Mouse (Mus musculus): ENCODE data around the gene 1700017N19Rik. TPM values are rescaled to one million over a fixed set of nuclear protein-coding genes. Genes with fewer than 3 reads are reported as not detected.

Gene 1700017N19Rik
- polyA plus RNA-seq, 1 experiment from 2014 or later: not detected

DNA sequence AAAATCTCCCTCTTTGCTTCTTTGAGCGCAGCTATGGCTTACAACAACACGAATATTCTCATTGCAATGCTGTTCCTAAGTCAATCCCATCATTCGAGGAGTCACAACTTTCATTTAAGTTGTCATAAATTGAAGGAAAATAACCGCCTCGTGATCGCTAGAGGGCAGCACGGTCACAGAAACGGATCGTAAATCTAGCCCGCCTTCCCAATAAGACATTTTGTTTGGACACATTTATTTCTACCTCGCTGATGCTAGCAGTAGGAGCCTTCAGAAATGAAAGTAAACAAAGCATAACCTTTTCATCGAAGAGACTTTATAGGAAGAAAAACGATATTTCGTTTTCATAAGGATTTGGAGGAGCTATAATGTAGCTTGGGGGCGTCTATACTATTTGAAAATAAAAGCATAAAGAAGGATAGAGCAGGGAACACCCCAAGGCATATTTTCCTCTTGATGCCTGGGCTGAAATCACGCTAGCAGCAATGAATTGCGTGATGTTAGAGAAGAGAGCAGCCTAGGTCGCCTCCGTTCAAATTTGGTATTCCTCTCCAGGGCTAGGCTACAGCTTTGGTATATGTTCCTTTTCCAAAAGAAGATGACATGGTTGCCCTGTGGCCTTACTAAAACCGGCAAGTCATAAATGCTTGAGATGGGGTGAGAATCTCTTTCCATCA, 39.6 kb downstream of the 1700017N19Rik start:
- no peak overlapping the region for H3K27ac ChIP-seq (ENCODE audit: low read depth)
- no peaks in the 10 kb centered on the region for H3K9me3 ChIP-seq (ENCODE audit: control insufficient read depth, low read length)
- ATAC-seq (replicated peaks; ENCODE audit: low FRiP score, low TSS enrichment, low read depth) (no peak), DNase-seq (ENCODE audit: low spot score) (peak; percentile 67)
- WGBS: 26% methylated on average over 20 of the region's 20 CpGs
- no peaks in the 10 kb centered on the region for H3K36me3 ChIP-seq (ENCODE audit: control insufficient read depth, insufficient read depth, low read length)
- no peaks in the 10 kb centered on the region for H3K27me3 ChIP-seq (replicated peaks; ENCODE audit: control insufficient read depth, insufficient read depth, low read length)
- peak overlapping the region; percentile 40 for H3K4me2 ChIP-seq (ENCODE audit: low read length)
- H3K4me1 ChIP-seq (replicated peaks; ENCODE audit: control insufficient read depth, insufficient read depth, low read length): no peaks in the 10 kb centered on the region
- no peak overlapping the region for H3K9ac ChIP-seq (ENCODE audit: low read length)
- peak overlapping the region; percentile 17; the same call in 1 of the 2 replicates for H3K4me3 ChIP-seq (ENCODE audit: low read depth, low read length)

DNA sequence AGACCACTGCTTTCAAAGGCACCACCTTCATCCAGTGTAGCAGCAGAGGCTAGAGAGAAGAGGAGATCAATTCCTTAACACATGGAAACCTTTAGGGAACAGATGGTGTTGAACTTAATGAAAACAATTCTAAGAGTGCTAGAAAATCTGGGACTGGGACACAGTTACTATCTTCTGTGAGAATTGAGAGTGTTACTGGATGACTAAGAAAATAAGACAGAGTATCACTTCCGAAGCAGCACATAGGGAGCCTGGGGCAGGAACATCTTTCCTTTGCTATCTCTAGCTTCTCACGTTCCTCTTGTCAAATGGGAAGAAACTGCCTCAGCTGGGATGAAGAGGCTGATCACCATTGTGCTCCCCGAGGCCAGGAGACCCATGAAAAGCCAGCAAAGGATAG, 52.6 kb downstream of the 1700017N19Rik start:
- ATAC-seq (replicated peaks; ENCODE audit: low FRiP score, low TSS enrichment, low read depth) (no peak), DNase-seq (ENCODE audit: low spot score) (no peak)
- no peaks in the 10 kb centered on the region for H3K36me3 ChIP-seq (ENCODE audit: control insufficient read depth, insufficient read depth, low read length)
- no peak overlapping the region for H3K4me3 ChIP-seq (ENCODE audit: low read depth, low read length)
- H3K27me3 ChIP-seq (replicated peaks; ENCODE audit: control insufficient read depth, insufficient read depth, low read length): no peaks in the 10 kb centered on the region
- no peak overlapping the region for H3K9ac ChIP-seq (ENCODE audit: low read length)
- WGBS: 73% methylated on average over 3 of the region's 3 CpGs
- H3K27ac ChIP-seq (ENCODE audit: low read depth): no peak overlapping the region
- H3K9me3 ChIP-seq (ENCODE audit: control insufficient read depth, low read length): no peaks in the 10 kb centered on the region
- H3K4me2 ChIP-seq (ENCODE audit: low read length): no peak overlapping the region
- no peaks in the 10 kb centered on the region for H3K4me1 ChIP-seq (replicated peaks; ENCODE audit: control insufficient read depth, insufficient read depth, low read length)

DNA sequence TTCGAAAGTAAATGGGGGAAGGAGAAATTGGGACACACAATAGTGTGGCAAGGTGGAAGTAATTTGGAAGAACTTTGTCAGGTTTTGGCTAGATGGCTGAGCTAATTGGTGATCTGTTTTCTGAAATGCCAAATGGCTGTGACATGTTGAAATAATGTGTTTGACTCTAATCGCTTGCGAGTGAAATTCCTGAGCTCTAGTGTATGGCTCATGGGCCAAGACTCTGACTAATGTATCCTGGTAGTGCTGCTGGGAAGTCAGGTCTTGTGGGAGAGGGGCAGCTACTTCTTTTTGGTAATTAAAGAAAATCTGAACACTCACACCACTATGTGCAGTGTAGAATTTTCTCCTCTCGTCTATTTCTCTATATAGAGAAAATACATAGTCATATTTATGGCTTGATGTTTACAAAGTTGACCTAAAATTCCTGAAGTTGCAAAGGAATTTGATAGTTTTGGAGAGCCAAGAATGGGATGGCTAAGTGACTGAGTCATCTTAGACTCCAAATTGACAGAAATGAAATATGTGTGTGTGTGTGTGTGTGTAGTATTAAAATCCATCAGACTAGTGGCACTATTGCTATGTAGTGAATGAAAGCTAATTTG, 55.1 kb downstream of the 1700017N19Rik start:
- H3K9ac ChIP-seq (ENCODE audit: low read length): no peak overlapping the region
- no peak overlapping the region for H3K4me2 ChIP-seq (ENCODE audit: low read length)
- H3K27me3 ChIP-seq (replicated peaks; ENCODE audit: control insufficient read depth, insufficient read depth, low read length): no peaks in the 10 kb centered on the region
- H3K27ac ChIP-seq (ENCODE audit: low read depth): no peak overlapping the region
- H3K36me3 ChIP-seq (ENCODE audit: control insufficient read depth, insufficient read depth, low read length): no peaks in the 10 kb centered on the region
- H3K4me3 ChIP-seq (ENCODE audit: low read depth, low read length): no peak overlapping the region
- DNase-seq (ENCODE audit: low spot score) (no peak), ATAC-seq (replicated peaks; ENCODE audit: low FRiP score, low TSS enrichment, low read depth) (no peak)
- 74% methylated on average over 4 of the region's 4 CpGs for WGBS
- no peaks in the 10 kb centered on the region for H3K4me1 ChIP-seq (replicated peaks; ENCODE audit: control insufficient read depth, insufficient read depth, low read length)
- no peaks in the 10 kb centered on the region for H3K9me3 ChIP-seq (ENCODE audit: control insufficient read depth, low read length)

DNA sequence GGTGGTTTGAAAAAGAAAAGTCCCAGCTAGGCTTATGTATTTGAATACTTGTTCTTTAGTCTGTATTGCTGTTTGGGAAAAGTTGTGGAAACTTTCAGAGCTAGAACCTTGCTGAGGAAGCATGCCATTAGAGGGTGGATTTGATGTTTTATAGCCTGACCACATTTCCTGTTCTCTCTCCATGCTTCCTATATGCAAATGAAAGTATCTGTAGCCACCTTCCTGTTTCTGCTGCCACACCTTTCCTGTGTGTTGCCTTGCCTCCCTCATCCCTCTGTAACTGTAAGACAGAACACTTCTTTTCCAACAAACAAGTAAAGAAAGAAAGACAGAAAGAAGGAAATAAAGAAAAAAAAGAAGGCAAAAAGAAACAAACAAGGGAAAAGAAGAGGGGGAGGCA, 63.9 kb downstream of the 1700017N19Rik start:
- no peaks in the 10 kb centered on the region for H3K4me1 ChIP-seq (replicated peaks; ENCODE audit: control insufficient read depth, insufficient read depth, low read length)
- no peak for DNase-seq (ENCODE audit: low spot score)
- no peak overlapping the region for H3K4me3 ChIP-seq (ENCODE audit: low read depth, low read length)
- ATAC-seq (replicated peaks; ENCODE audit: low FRiP score, low TSS enrichment, low read depth): no peak
- no peaks in the 10 kb centered on the region for H3K36me3 ChIP-seq (ENCODE audit: control insufficient read depth, insufficient read depth, low read length)
- H3K9ac ChIP-seq (ENCODE audit: low read length): no peak overlapping the region
- no peaks in the 10 kb centered on the region for H3K27me3 ChIP-seq (replicated peaks; ENCODE audit: control insufficient read depth, insufficient read depth, low read length)
- no peaks in the 10 kb centered on the region for H3K9me3 ChIP-seq (ENCODE audit: control insufficient read depth, low read length)
- no peak overlapping the region for H3K27ac ChIP-seq (ENCODE audit: low read depth)
- no peak overlapping the region for H3K4me2 ChIP-seq (ENCODE audit: low read length)

DNA sequence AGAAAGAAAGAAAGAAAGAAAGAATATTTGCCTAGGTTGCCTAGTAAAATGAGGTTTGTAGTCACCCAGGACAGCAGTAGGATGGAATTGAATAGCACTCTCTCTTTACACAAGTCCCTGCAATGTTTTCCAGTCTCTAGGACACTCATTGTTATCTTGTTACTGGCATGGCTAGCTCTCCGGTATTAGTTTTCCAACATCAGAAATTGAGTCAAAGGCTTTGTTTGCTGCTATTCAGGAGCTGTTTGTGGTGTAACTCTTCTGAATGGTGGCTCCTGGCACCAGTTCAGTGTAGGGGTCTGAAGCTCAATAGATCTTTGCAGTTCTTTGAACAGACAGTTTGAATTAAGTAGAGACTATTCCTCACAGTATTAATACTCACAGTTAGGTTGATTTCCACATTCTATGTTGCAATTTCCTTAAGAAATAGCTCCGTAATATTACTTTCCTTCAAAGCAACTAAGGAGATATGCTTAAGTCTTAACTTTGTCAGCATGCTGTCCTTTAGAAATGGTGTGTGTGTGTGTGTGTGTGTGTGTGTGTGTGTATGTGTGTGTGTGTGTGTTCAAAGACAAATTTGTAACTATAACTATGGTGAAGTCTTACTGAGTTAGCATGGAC, 71.8 kb downstream of the 1700017N19Rik start:
- Histone ChIP-seq H3K36me3 (ENCODE audit: control insufficient read depth, insufficient read depth, low read length) (no peaks in the 10 kb centered on the region), H3K9me3 (ENCODE audit: control insufficient read depth, low read length) (no peaks in the 10 kb centered on the region), H3K27ac (ENCODE audit: low read depth) (no peak overlapping the region), H3K9ac (ENCODE audit: low read length) (no peak overlapping the region), H3K4me2 (ENCODE audit: low read length) (no peak overlapping the region), H3K4me1 (replicated peaks; ENCODE audit: control insufficient read depth, insufficient read depth, low read length) (no peaks in the 10 kb centered on the region), H3K27me3 (replicated peaks; ENCODE audit: control insufficient read depth, insufficient read depth, low read length) (no peaks in the 10 kb centered on the region), H3K4me3 (ENCODE audit: low read depth, low read length) (no peak overlapping the region)
- DNase-seq (ENCODE audit: low spot score): no peak
- no peak for ATAC-seq (replicated peaks; ENCODE audit: low FRiP score, low TSS enrichment, low read depth)
- 82% methylated on average over 2 of the region's 2 CpGs for WGBS

Other genes with a start within 250 kb of the 1700017N19Rik start
- gene Gm4302, start 249.6 kb upstream of the 1700017N19Rik start, polyA plus RNA-seq (2014; fragmentation: Nextera tagmentation; extraction: Ambion mirVana): not detected in 2 replicates
- gene Gm4303, start 244.5 kb upstream of the 1700017N19Rik start, polyA plus RNA-seq (2014; fragmentation: Nextera tagmentation; extraction: Ambion mirVana): not detected in 2 replicates
- gene Gm4305, start 239.4 kb upstream of the 1700017N19Rik start, polyA plus RNA-seq (2014; fragmentation: Nextera tagmentation; extraction: Ambion mirVana): not detected in 2 replicates
- gene Gm4307, start 229.1 kb upstream of the 1700017N19Rik start, polyA plus RNA-seq (2014; fragmentation: Nextera tagmentation; extraction: Ambion mirVana): not detected in 2 replicates
- gene Gm4312, start 207.9 kb upstream of the 1700017N19Rik start, polyA plus RNA-seq (2014; fragmentation: Nextera tagmentation; extraction: Ambion mirVana): not detected in 2 replicates
- 23.6 and 26.6 TPM in 2 replicates for gene Tmtc3, start 103.1 kb upstream of the 1700017N19Rik start, polyA plus RNA-seq (2014; fragmentation: Nextera tagmentation; extraction: Ambion mirVana)
- gene Cep290, start 102.9 kb upstream of the 1700017N19Rik start, polyA plus RNA-seq (2014; fragmentation: Nextera tagmentation; extraction: Ambion mirVana): 5.3 and 6.0 TPM in 2 replicates
- 7.7 and 9.9 TPM in 2 replicates for gene 4930430F08Rik, start 61 bp upstream of the 1700017N19Rik start, polyA plus RNA-seq (2014; fragmentation: Nextera tagmentation; extraction: Ambion mirVana)

All from intestine, embryonic 14.5 days (tissue).